Mouse (Mus musculus): ENCODE measurements around the gene Klrb1b. TPM values are rescaled to one million over a fixed set of nuclear protein-coding genes. Genes with fewer than 3 reads are reported as not detected.
"Not testable (repeated sequence)": the region's sequence is repeated elsewhere in the genome, so short reads cannot be mapped to it uniquely, and the experiment has no call there.

The Klrb1b gene
- polyA plus RNA-seq, 1 experiment from 2014 or later = not detected

DNA sequence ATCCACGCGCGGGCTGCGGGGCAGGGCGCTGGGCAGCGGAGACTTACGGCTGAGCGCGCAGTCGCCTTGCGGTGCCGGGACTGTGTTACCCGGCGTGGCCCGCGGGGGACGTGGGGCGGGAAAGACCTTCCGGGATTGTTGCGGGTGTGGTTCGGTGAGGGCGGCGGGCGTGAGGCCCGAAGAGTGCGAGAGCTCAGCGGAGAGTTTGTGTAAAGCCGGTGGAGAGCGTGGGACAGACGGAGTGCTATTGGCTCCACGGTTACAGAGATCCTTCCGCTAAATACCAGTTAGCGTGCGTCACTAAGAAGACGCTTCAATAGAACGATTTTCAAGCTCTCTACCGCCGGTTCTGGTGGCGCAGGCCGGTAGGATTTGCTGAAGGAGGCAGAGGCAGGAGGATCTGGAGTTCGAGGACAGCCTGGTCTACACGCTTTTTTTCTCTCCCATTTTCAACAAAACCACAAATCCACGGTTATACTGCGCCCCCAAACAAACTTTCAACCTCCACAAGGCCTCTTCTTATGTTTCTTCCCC lies 16.9 kb upstream of the Klrb1b start:
- H3K27me3 ChIP-seq (ENCODE audit: control insufficient read depth, insufficient read depth, low read length) = no peaks in the 10 kb centered on the region
- H3K36me3 ChIP-seq (ENCODE audit: control insufficient read depth, insufficient read depth, low read length) = no peaks in the 10 kb centered on the region
- H3K9me3 ChIP-seq (ENCODE audit: control insufficient read depth, low read length) = no peaks in the 10 kb centered on the region
- peak overlapping the region; percentile 56 for H3K9ac ChIP-seq (replicated peaks; ENCODE audit: low read depth, low read length)
- ATAC-seq (ENCODE audit: low read depth) = peak; percentile 86
- peaks cover 7% of the 10 kb centered on the region for H3K4me1 ChIP-seq (ENCODE audit: control insufficient read depth, insufficient read depth, low read length)
- peak overlapping the region; percentile 63 for H3K4me2 ChIP-seq (ENCODE audit: low read depth, low read length)
- H3K4me3 ChIP-seq (ENCODE audit: low read depth, low read length) = peak overlapping the region; percentile 48
- peak overlapping the region; percentile 81 for H3K27ac ChIP-seq (ENCODE audit: low read depth, low read length)
- 1% methylated on average over 44 of the region's 44 CpGs for WGBS

DNA sequence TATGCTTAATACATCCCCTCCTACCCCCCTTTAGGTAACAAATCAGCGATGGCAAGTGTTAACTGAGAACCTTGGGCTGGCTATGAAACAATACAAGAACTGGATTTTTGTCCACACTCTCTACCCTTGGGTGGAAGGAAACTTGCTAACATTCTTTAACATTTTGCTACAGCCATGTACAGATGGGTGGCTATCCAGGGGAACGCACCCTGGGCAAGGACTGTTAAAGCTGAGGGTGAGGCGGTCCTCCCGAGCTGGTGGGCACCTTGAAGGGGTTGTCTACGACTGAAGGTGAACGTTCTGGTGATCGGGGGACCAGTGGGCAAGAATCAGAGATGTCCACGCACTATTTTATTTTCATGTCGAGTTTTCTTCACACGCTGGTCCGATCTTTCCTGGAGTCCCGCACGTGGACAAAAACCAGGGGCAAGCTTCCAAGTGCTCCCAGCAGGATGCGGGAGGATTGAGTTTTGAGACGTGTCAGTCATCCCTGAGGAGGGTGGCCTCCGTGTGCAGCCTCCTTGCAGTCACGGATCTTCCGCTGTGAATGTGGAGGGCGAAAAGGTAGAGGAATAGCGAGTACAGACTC lies 16.3 kb upstream of the Klrb1b start:
- Histone ChIP-seq H3K27ac (ENCODE audit: low read depth, low read length) (peak overlapping the region; percentile 73), H3K4me3 (ENCODE audit: low read depth, low read length) (peak overlapping the region; percentile 48), H3K9me3 (ENCODE audit: control insufficient read depth, low read length) (no peaks in the 10 kb centered on the region), H3K4me2 (ENCODE audit: low read depth, low read length) (peak overlapping the region; percentile 63), H3K27me3 (ENCODE audit: control insufficient read depth, insufficient read depth, low read length) (no peaks in the 10 kb centered on the region), H3K36me3 (ENCODE audit: control insufficient read depth, insufficient read depth, low read length) (no peaks in the 10 kb centered on the region), H3K4me1 (ENCODE audit: control insufficient read depth, insufficient read depth, low read length) (peaks cover 7% of the 10 kb centered on the region), H3K9ac (replicated peaks; ENCODE audit: low read depth, low read length) (peak overlapping the region; percentile 29)
- ATAC-seq (ENCODE audit: low read depth) = no peak
- under 1% methylated on average over 20 of the region's 20 CpGs for WGBS

DNA sequence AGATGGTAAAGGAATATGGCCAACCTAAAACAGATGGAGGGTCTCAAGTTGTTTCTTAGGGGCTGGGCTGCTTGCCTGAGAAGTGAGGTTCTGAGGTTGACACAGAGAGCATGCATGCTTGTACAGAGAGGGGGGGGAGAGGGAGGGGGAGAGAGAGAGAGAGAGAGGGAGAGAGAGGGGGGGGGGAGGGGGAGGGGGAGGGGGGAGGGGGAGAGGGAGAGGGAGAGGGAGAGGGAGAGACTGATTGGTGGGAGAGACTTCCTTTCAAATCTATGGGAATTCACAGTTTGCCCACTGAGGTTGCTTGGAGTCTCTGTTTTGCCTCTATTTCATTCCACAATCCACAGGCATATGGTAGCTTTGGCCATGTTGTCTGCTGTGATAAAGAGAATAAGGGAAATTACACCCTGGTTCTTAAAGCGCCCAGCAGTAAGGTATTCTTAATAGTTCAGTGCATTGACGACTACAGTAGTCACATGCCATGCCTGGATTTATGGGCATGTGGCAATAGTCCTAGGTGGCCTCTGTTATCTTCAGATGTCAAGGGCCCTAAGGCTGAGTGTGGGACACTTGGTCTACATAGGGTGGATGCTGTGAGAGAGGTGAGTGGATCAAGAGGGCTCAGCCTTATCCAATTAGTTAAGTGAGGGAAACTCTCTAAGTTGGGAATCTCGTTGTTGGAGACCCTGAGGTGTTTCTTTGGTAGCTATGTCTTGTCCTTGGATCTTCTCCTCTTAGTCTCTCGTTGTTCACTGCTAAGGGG lies 15.4 kb upstream of the Klrb1b start:
- H3K4me2 ChIP-seq (ENCODE audit: low read depth, low read length) = peak overlapping the region; percentile 63
- no peaks in the 10 kb centered on the region for H3K36me3 ChIP-seq (ENCODE audit: control insufficient read depth, insufficient read depth, low read length)
- H3K4me1 ChIP-seq (ENCODE audit: control insufficient read depth, insufficient read depth, low read length) = peaks cover 7% of the 10 kb centered on the region
- H3K27ac ChIP-seq (ENCODE audit: low read depth, low read length) = no peak overlapping the region
- no peak for ATAC-seq (ENCODE audit: low read depth)
- H3K27me3 ChIP-seq (ENCODE audit: control insufficient read depth, insufficient read depth, low read length) = no peaks in the 10 kb centered on the region
- H3K4me3 ChIP-seq (ENCODE audit: low read depth, low read length) = peak overlapping the region; percentile 48
- WGBS = 43% methylated on average over 4 of the region's 4 CpGs
- no peak overlapping the region for H3K9ac ChIP-seq (replicated peaks; ENCODE audit: low read depth, low read length)
- H3K9me3 ChIP-seq (ENCODE audit: control insufficient read depth, low read length) = no peaks in the 10 kb centered on the region

DNA sequence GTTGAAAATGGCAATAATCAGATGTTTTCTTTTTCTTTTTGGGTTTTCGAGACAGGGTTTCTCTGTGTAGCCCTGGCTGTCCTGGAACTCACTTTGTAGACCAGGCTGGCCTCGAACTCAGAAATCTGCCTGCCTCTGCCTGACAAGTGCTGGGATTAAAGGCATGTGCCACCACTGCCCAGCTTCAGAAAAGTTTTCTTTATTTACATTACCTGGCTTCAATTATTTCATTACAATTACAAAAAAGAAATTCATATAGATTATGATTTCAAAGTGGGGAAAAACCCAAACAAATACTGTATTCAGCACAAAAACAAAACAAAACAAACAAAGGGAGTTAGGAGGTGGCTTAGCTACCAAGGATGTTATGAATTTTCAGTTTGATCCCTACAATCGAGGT lies 14.5 kb upstream of the Klrb1b start:
- H3K27me3 ChIP-seq (ENCODE audit: control insufficient read depth, insufficient read depth, low read length); H3K9ac ChIP-seq (replicated peaks; ENCODE audit: low read depth, low read length); H3K9me3 ChIP-seq (ENCODE audit: control insufficient read depth, low read length); H3K4me2 ChIP-seq (ENCODE audit: low read depth, low read length); H3K4me1 ChIP-seq (ENCODE audit: control insufficient read depth, insufficient read depth, low read length); H3K4me3 ChIP-seq (ENCODE audit: low read depth, low read length); ATAC-seq (ENCODE audit: low read depth); H3K27ac ChIP-seq (ENCODE audit: low read depth, low read length); H3K36me3 ChIP-seq (ENCODE audit: control insufficient read depth, insufficient read depth, low read length): not testable (repeated sequence)
- 91% methylated on average over 3 of the region's 3 CpGs for WGBS

DNA sequence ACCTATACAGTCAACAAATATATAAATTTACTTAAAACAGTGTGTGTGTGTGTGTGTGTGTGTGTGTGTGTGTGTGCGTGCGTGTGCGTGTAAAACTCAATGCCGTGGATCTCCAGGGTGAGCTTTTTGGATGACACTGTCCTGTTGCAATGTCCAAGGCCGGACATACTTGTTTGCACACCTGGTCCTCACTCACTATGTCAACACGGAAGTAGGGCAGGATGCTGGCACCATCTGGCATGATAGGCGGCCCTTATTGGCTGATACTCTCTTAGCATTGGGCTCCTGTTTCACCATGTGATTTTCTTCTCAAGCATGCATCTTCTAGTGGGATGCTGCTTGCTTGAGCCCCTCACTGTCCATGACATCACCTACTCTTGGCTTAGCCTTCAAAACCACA lies 13.8 kb upstream of the Klrb1b start:
- no peaks in the 10 kb centered on the region for H3K36me3 ChIP-seq (ENCODE audit: control insufficient read depth, insufficient read depth, low read length)
- peaks cover 5% of the 10 kb centered on the region for H3K4me1 ChIP-seq (ENCODE audit: control insufficient read depth, insufficient read depth, low read length)
- peak overlapping the region; percentile 55 for H3K4me3 ChIP-seq (ENCODE audit: low read depth, low read length)
- H3K9me3 ChIP-seq (ENCODE audit: control insufficient read depth, low read length) = no peaks in the 10 kb centered on the region
- no peaks in the 10 kb centered on the region for H3K27me3 ChIP-seq (ENCODE audit: control insufficient read depth, insufficient read depth, low read length)
- peak overlapping the region; percentile 67 for H3K4me2 ChIP-seq (ENCODE audit: low read depth, low read length)
- WGBS = 68% methylated on average over 7 of the region's 7 CpGs
- H3K27ac ChIP-seq (ENCODE audit: low read depth, low read length) = no peak overlapping the region
- no peak for ATAC-seq (ENCODE audit: low read depth)
- H3K9ac ChIP-seq (replicated peaks; ENCODE audit: low read depth, low read length) = no peak overlapping the region

DNA sequence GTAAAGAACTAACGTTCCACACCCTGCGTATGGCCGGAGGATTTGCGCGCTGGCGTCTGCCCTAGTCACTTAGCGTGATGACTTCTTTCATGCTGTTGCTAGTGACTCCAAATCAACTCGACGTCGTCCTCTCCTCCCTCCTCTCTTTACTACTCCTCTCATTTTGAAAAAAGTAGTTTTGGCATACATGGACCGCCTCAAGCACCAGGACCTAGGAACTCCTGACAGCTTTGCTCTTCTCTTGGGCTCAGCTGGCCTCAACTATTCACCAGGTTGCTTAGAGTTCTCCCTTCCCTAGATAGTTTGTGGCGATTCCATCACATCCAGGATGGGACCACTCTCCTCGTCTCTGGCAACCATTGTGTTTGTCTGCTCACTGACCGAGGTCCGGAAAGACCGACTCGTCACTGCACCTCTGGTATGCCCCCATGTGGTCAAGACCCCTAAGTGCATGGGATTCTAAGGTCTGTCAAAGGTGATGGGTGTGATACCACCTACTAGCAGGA lies 13.2 kb upstream of the Klrb1b start:
- H3K27me3 ChIP-seq (ENCODE audit: control insufficient read depth, insufficient read depth, low read length) = no peaks in the 10 kb centered on the region
- H3K27ac ChIP-seq (ENCODE audit: low read depth, low read length) = peak overlapping the region; percentile 80; the same call in 1 of the 2 replicates
- under 1% methylated on average over 17 of the region's 17 CpGs for WGBS
- peaks cover 4% of the 10 kb centered on the region for H3K4me1 ChIP-seq (ENCODE audit: control insufficient read depth, insufficient read depth, low read length)
- peak overlapping the region; percentile 55 for H3K4me3 ChIP-seq (ENCODE audit: low read depth, low read length)
- peak; percentile 7 for ATAC-seq (ENCODE audit: low read depth)
- no peaks in the 10 kb centered on the region for H3K36me3 ChIP-seq (ENCODE audit: control insufficient read depth, insufficient read depth, low read length)
- H3K4me2 ChIP-seq (ENCODE audit: low read depth, low read length) = peak overlapping the region; percentile 67
- H3K9ac ChIP-seq (replicated peaks; ENCODE audit: low read depth, low read length) = peak overlapping the region; percentile 60; the same call in 1 of the 2 replicates
- no peaks in the 10 kb centered on the region for H3K9me3 ChIP-seq (ENCODE audit: control insufficient read depth, low read length)

DNA sequence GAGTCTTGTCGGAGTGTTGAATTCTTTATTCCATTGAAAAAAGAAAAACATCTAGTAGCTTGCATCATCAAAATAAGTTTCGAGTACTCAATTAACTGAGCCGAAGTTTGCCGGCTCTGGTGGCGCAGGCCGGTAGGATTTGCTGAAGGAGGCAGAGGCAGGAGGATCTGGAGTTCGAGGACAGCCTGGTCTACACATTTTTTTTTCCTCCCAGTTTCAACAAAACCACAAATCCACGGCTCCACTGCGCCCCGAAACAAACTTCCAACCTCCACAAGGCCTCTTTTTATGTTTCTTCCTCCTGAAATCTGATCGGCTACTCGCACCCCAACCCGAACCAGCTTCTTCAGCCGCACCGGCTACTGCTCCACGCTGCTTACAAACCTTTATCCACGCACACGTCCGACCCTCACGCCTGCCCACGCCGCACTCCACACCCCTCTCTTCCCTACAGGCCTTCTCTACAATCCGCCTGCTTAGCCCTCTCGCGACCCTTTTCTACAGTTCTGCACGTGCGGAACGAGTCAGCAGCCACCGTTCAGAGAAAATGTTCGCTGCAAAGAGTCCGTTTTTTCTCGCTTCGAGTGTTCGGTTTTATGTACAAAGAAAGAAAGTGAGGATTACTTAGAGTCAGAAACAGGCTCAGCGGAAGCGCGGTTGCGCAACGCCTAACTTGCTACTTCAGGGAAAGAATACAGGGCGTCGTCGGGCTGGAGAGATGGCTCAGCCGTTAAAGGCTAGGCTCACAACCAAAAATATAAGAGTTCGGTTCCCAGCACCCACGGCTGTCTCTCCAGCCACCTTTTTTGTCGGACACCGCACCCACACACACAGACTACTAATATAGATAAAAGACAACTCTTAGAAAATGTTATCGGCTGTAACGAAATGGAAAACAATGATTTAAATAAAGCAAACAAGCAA lies 12.5 kb upstream of the Klrb1b start:
- peak; percentile 65 for ATAC-seq (ENCODE audit: low read depth)
- Histone ChIP-seq H3K9me3 (ENCODE audit: control insufficient read depth, low read length) (no peaks in the 10 kb centered on the region), H3K36me3 (ENCODE audit: control insufficient read depth, insufficient read depth, low read length) (no peaks in the 10 kb centered on the region), H3K27me3 (ENCODE audit: control insufficient read depth, insufficient read depth, low read length) (no peaks in the 10 kb centered on the region), H3K4me2 (ENCODE audit: low read depth, low read length) (peak overlapping the region; percentile 67), H3K4me3 (ENCODE audit: low read depth, low read length) (peak overlapping the region; percentile 55), H3K4me1 (ENCODE audit: control insufficient read depth, insufficient read depth, low read length) (no peaks in the 10 kb centered on the region), H3K27ac (ENCODE audit: low read depth, low read length) (peak overlapping the region; percentile 80), H3K9ac (replicated peaks; ENCODE audit: low read depth, low read length) (peak overlapping the region; percentile 60)
- WGBS = under 1% methylated on average over 49 of the region's 49 CpGs

DNA sequence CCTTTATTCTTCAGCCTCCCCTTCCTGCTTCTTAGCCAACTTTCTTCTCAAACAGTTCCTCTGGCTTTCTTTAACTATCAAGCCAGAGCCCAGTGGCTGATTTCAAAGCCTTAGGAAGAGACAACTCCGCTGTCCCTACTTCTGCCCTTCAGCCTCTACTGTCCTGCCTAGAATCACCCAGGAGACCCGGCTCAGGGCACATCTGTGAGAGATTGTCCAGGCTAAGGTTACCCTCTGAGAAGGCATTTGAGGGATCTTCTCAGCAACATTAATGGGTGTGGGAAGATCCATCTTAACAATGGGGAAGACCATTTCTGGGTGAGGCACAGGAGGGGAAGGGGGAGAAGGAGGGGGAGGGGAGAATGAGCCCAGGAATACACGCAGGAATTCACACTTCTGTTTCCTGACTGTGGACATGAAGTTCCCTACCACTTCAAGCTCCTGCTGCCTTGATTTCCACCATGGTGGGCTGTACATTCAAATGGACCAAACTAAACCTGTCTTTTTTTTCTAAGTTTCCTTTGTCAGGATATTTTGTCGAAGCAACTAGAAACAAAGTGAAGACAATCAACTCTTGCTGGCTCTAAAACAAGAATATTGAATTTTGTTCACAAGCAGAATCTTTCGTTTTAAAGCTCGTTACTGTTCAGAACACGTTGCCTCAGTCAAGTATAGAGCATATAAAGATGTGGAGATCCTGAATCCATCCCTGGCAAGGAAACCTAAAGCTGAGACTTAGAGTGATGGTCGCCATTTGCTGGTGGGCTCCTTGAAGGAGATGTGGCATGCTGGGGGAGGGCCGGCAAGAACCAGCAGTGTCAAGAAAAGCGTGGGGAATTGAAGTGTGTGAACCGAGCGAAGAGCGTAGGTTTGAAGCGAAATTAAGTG lies 11.6 kb upstream of the Klrb1b start:
- Histone ChIP-seq H3K4me2 (ENCODE audit: low read depth, low read length) (peak overlapping the region; percentile 47), H3K27me3 (ENCODE audit: control insufficient read depth, insufficient read depth, low read length) (no peaks in the 10 kb centered on the region), H3K4me1 (ENCODE audit: control insufficient read depth, insufficient read depth, low read length) (no peaks in the 10 kb centered on the region), H3K9ac (replicated peaks; ENCODE audit: low read depth, low read length) (peak overlapping the region; percentile 33), H3K4me3 (ENCODE audit: low read depth, low read length) (peak overlapping the region; percentile 55), H3K36me3 (ENCODE audit: control insufficient read depth, insufficient read depth, low read length) (no peaks in the 10 kb centered on the region), H3K27ac (ENCODE audit: low read depth, low read length) (peak overlapping the region; percentile 70), H3K9me3 (ENCODE audit: control insufficient read depth, low read length) (no peaks in the 10 kb centered on the region)
- WGBS = 2% methylated on average over 14 of the region's 14 CpGs
- peak; percentile 28 for ATAC-seq (ENCODE audit: low read depth)
